Mouse (Mus musculus) stomach, postnatal 0 days (tissue): ENCODE data around the gene Vps13a.

ENCODE experiments used
- CTCF ChIP-seq: IDR thresholded peaks from 2 replicates; pipeline ENCODE4 v1.5.1; 2016; ENCODE audit warnings: antibody characterized with exemption, low read depth, mild to moderate bottlenecking, moderate library complexity
- EP300 ChIP-seq: optimal IDR thresholded peaks from 2 replicates; pipeline ENCODE3; 2016; ENCODE audit warnings: antibody characterized with exemption

- TF ChIP-seq CTCF (no peak), EP300 (no peak)
These were observed 9.2 kb upstream of the Vps13a start for GRCm38 (mm10) chr19:16789930-16790329.
